Mouse (Mus musculus) adrenal gland (tissue): ENCODE measurements at regions not wholly inside any gene's neighbourhood (a gene's known extent, or its start where the extent isn't known, plus 50 kb on each side); places are given as distances from the start of the nearest gene placed in this dataset.

ENCODE experiments used
- intact Hi-C: fragments of 180-260 bp; cut with DNase I; formaldehyde crosslinking; loops from one replicate; pipeline ENCODE4 v1.15.1; 2025

- intact Hi-C loops = no loop called here
Measured at GRCm38 (mm10) chr7:136483237-136483636, 411.2 kb upstream of the Mgmt start.

GRCm38 (mm10) chr7:136487556-136487955 is 406.9 kb upstream of the Mgmt start:
- intact Hi-C loops = loop anchor here (5.0 kb wide), 1 partner anchor 650 kb away; no protein-coding TSS in a partner anchor

- intact Hi-C loops = no loop called here
Measured at GRCm38 (mm10) chr7:136494862-136495261, 399.6 kb upstream of the Mgmt start.

GRCm38 (mm10) chr7:136496335-136497242 is 397.8 kb upstream of the Mgmt start:
- intact Hi-C loops = no loop called here

- intact Hi-C loops = no loop called here
Measured at GRCm38 (mm10) chr7:136500059-136500458, 394.4 kb upstream of the Mgmt start.

- intact Hi-C loops = no loop called here
Measured at GRCm38 (mm10) chr7:136501094-136501493, 393.3 kb upstream of the Mgmt start.

GRCm38 (mm10) chr7:136501855-136502847 is 392.3 kb upstream of the Mgmt start:
- intact Hi-C loops = no loop called here

- intact Hi-C loops = no loop called here
Measured at GRCm38 (mm10) chr7:136511389-136511788, 383.0 kb upstream of the Mgmt start.

- intact Hi-C loops = no loop called here
Measured at GRCm38 (mm10) chr7:136515376-136515775, 379.0 kb upstream of the Mgmt start.

GRCm38 (mm10) chr7:136525821-136526220 is 368.6 kb upstream of the Mgmt start:
- intact Hi-C loops = no loop called here

- intact Hi-C loops = no loop called here
Measured at GRCm38 (mm10) chr7:136530006-136530785, 364.2 kb upstream of the Mgmt start.

GRCm38 (mm10) chr7:136531301-136531700 is 363.1 kb upstream of the Mgmt start:
- intact Hi-C loops = no loop called here

- intact Hi-C loops = no loop called here
Measured at GRCm38 (mm10) chr7:136541876-136542655, 352.3 kb upstream of the Mgmt start.

GRCm38 (mm10) chr7:136542896-136543295 is 351.5 kb upstream of the Mgmt start:
- intact Hi-C loops = no loop called here

- intact Hi-C loops = no loop called here
Measured at GRCm38 (mm10) chr7:136547837-136548236, 346.6 kb upstream of the Mgmt start.

GRCm38 (mm10) chr7:136556436-136556835 is 338.0 kb upstream of the Mgmt start:
- intact Hi-C loops = no loop called here

- intact Hi-C loops = no loop called here
Measured at GRCm38 (mm10) chr7:136559536-136559935, 334.9 kb upstream of the Mgmt start.

GRCm38 (mm10) chr7:136570911-136571310 is 323.5 kb upstream of the Mgmt start:
- intact Hi-C loops = no loop called here

GRCm38 (mm10) chr7:136581896-136582295 is 312.5 kb upstream of the Mgmt start:
- intact Hi-C loops = no loop called here

- intact Hi-C loops = no loop called here
Measured at GRCm38 (mm10) chr7:136584361-136584760, 310.1 kb upstream of the Mgmt start.
